ENCODE assay signal across 8 mouse cellular contexts in the genomic region with DNA sequence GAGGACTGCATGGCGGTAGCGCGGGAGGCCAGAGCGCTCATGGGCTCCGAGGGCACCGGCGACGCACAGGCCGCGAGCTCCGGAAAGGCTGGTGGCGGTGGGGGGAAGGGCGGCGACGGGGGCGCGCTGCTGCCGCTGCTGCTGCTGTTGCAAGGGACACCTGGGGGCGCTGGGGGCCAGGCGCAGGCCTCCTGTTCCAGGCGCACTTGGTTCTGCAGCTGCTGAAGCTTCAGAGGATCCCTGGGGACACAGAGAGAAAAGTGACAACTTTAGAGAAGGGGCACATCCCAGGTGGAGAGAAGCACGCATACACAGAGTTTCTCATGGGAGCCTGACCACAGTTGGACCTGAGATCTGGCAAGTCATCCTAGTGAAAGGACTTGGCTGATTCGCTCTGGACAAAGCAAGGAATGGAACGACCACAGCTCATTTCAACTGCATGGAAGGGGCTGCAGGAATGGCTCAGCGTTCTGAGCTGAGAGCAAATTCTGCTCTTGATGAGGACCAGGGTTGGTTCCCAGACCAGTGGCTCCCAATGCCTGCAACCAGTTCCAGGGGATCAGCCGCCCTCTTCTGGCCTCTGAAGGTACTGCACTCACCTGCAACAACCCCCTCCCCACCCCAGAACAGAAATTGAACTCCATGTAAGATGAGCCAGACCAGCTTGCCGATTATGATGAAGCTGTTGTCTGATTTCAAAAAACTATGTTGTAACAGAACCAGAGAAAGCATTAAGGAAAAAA.
A peak's percentile ranks its signal among the peaks of the same experiment; 100 is the strongest.
DNase-seq lines count a peak whose midpoint lies in the region; ATAC-seq and TF ChIP-seq lines count a peak whose summit lies in the region.

No protein-coding gene starts in this region.

- no peak for TF ChIP-seq EP300 in MEL (IDR thresholded peaks at IDR 0.05; ENCODE audit: low read depth in 1 of 2, low read length in 2 of 2)

- no peak overlapping the region for H3K9ac ChIP-seq in MEL (ENCODE audit: control insufficient read depth, low read depth, low read length, poor library complexity, severe bottlenecking)
- no peak overlapping the region for H3K9ac ChIP-seq in hindbrain, embryonic 13.5 days
- no peak overlapping the region for H3K9ac ChIP-seq in neural tube, embryonic 12.5 days

- WGBS in heart, embryonic 10.5 days, result 35% methylated on average over 27 of the region's 27 CpGs
- 30% methylated on average over 27 of the region's 27 CpGs for WGBS in hindbrain, embryonic 13.5 days
- WGBS in neural tube, embryonic 12.5 days, result 45% methylated on average over 27 of the region's 27 CpGs
- WGBS in cerebellum, adult 2 months, result 52% methylated on average over 27 of the region's 27 CpGs

- H3K4me1 ChIP-seq in heart, embryonic 10.5 days, result peaks cover 5% of the 10 kb centered on the region
- H3K4me1 ChIP-seq in MEL (ENCODE audit: control insufficient read depth in 1 of 2, insufficient read depth in 2 of 2, low read length in 2 of 2), result no peaks in the 10 kb centered on the region
- H3K4me1 ChIP-seq in hindbrain, embryonic 13.5 days (replicated peaks), result peaks cover 2% of the 10 kb centered on the region
- H3K4me1 ChIP-seq in neural tube, embryonic 12.5 days, result no peaks in the 10 kb centered on the region
- no peaks in the 10 kb centered on the region for H3K4me1 ChIP-seq in cerebellum, adult 2 months (ENCODE audit: control insufficient read depth, insufficient read depth, low read length)

- peak; percentile 32 for TF ChIP-seq RAD21 in MEL (IDR thresholded peaks at IDR 0.05; ENCODE audit: low read depth, low read length)

- peak; percentile 28; the same call in 1 of the 2 replicates for ATAC-seq in hindbrain, embryonic 13.5 days (ENCODE audit: low FRiP score)
- ATAC-seq in neural tube, embryonic 12.5 days (ENCODE audit: low FRiP score, low read depth), result no peak

- H3K4me2 ChIP-seq in hindbrain, embryonic 13.5 days, result peak overlapping the region; percentile 42
- peak overlapping the region; percentile 25; the same call in 1 of the 2 replicates for H3K4me2 ChIP-seq in neural tube, embryonic 12.5 days (replicated peaks)

- H3K9me3 ChIP-seq in heart, embryonic 10.5 days, result peaks cover 15% of the 10 kb centered on the region
- no peaks in the 10 kb centered on the region for H3K9me3 ChIP-seq in MEL (replicated peaks; ENCODE audit: insufficient read depth, low read length)
- H3K9me3 ChIP-seq in hindbrain, embryonic 13.5 days, result peaks cover 10% of the 10 kb centered on the region; the same call in 1 of the 2 replicates
- peaks cover 13% of the 10 kb centered on the region for H3K9me3 ChIP-seq in neural tube, embryonic 12.5 days

- H3K27me3 ChIP-seq in heart, embryonic 10.5 days (ENCODE audit: insufficient read depth, poor library complexity, severe bottlenecking), result no peaks in the 10 kb centered on the region
- H3K27me3 ChIP-seq in MEL (ENCODE audit: control insufficient read depth in 1 of 2, insufficient read depth in 2 of 2, low read length in 2 of 2), result peaks cover 0 to under 1% of the 10 kb centered on the region in 2 experiments; a peak in 1 of 4 replicates
- no peaks in the 10 kb centered on the region for H3K27me3 ChIP-seq in hindbrain, embryonic 13.5 days
- H3K27me3 ChIP-seq in neural tube, embryonic 12.5 days (replicated peaks), result 0 out of 2 replicates have a peak, but pooled peaks cover 3% of the 10 kb centered on the region
- no peaks in the 10 kb centered on the region for H3K27me3 ChIP-seq in cerebellum, adult 2 months (ENCODE audit: control insufficient read depth, insufficient read depth, low read length)

- DNase-seq in heart, embryonic 10.5 days (ENCODE audit: low spot score), result no peak
- no peak for DNase-seq in heart, adult 18-20 months
- peak; percentile 36 for DNase-seq in MEL (ENCODE audit: low read depth, low spot score)
- DNase-seq in ovary, postnatal 10 days (ENCODE audit: low spot score), result no peak
- no peak for DNase-seq in urinary bladder, postnatal 10 days (ENCODE audit: low spot score)
- no peak for DNase-seq in cerebellum, adult 2 months

- H3K4me3 ChIP-seq in heart, embryonic 10.5 days, result peak overlapping the region; percentile 29; the same call in 1 of the 2 replicates
- no peak overlapping the region for H3K4me3 ChIP-seq in MEL (ENCODE audit: control insufficient read depth in 1 of 2, insufficient read depth in 1 of 2, low read depth in 2 of 2, low read length in 2 of 2)
- H3K4me3 ChIP-seq in hindbrain, embryonic 13.5 days, result peak overlapping the region; percentile 24
- no peak overlapping the region for H3K4me3 ChIP-seq in neural tube, embryonic 12.5 days
- no peak overlapping the region for H3K4me3 ChIP-seq in cerebellum, adult 2 months (replicated peaks; ENCODE audit: insufficient read depth, low read depth, low read length)

- peaks cover 50% of the 10 kb centered on the region for H3K36me3 ChIP-seq in heart, embryonic 10.5 days
- no peaks in the 10 kb centered on the region for H3K36me3 ChIP-seq in MEL (ENCODE audit: control insufficient read depth in 1 of 2, insufficient read depth in 2 of 2, low read length in 2 of 2)
- peaks cover 23% of the 10 kb centered on the region for H3K36me3 ChIP-seq in hindbrain, embryonic 13.5 days
- H3K36me3 ChIP-seq in neural tube, embryonic 12.5 days, result peaks cover 24% of the 10 kb centered on the region

- no peaks in the 10 kb centered on the region for H3K79me2 ChIP-seq in MEL (ENCODE audit: control insufficient read depth, insufficient read depth, low read length, poor library complexity)

- TF ChIP-seq CTCF in MEL (IDR thresholded peaks at IDR 0.05 in 2 of 3, conservative IDR thresholded peaks at IDR 0.05 in 1 of 3; ENCODE audit: control insufficient read depth in 1 of 3, insufficient read depth in 1 of 3, low read depth in 2 of 3, low read length in 3 of 3, poor library complexity in 1 of 3, severe bottlenecking in 1 of 3), result peak; percentile 48 to 72 (median 67)
- TF ChIP-seq CTCF in cerebellum, adult 2 months (IDR thresholded peaks at IDR 0.05; ENCODE audit: borderline replicate concordance, insufficient read depth, low read depth, low read length), result no peak

- TF ChIP-seq POLR2A in MEL (IDR thresholded peaks at IDR 0.05; ENCODE audit: control insufficient read depth in 1 of 2, insufficient read depth in 1 of 2, low read depth in 1 of 2, low read length in 2 of 2, poor library complexity in 1 of 2), result no peak
- no peak for TF ChIP-seq POLR2A in cerebellum, adult 2 months (IDR thresholded peaks at IDR 0.05; ENCODE audit: borderline replicate concordance, insufficient read depth, low read length)

- peak overlapping the region; percentile 54; the same call in 1 of the 2 replicates for H3K27ac ChIP-seq in heart, embryonic 10.5 days
- H3K27ac ChIP-seq in MEL (ENCODE audit: control insufficient read depth, low read depth, low read length), result no peak overlapping the region
- H3K27ac ChIP-seq in hindbrain, embryonic 13.5 days, result no peak overlapping the region
- H3K27ac ChIP-seq in neural tube, embryonic 12.5 days, result no peak overlapping the region
- no peak overlapping the region for H3K27ac ChIP-seq in cerebellum, adult 2 months (ENCODE audit: insufficient read depth, low read length)

TF ChIP-seq in MEL, 35 proteins besides CTCF, POLR2A, EP300 and RAD21:
- TF ChIP-seq SMC3 (IDR thresholded peaks at IDR 0.05; ENCODE audit: low read depth, low read length), result peak; percentile 45
- no peak for TF ChIP-seq GABPA (IDR thresholded peaks at IDR 0.05; ENCODE audit: low read depth, low read length)
- TF ChIP-seq BHLHE40 (IDR thresholded peaks at IDR 0.05; ENCODE audit: borderline replicate concordance, low read depth, low read length), result no peak

Comparison
In these comparisons a context has a peak if more than half of its experiments do, and no peak if none do; other contexts are left out.
1. H3K4me3 ChIP-seq: peak in heart, embryonic 10.5 days (single experiment) and hindbrain, embryonic 13.5 days (single experiment); none in MEL (0 of 2), neural tube, embryonic 12.5 days (single experiment) and cerebellum, adult 2 months (single experiment).